Mouse (Mus musculus) liver, postnatal 0 days (tissue): ENCODE results near the gene Lmna.

Experiments used
- CTCF ChIP-seq: sonication (generic); IDR thresholded peaks from 2 replicates; pipeline ENCODE4 v1.5.1; 2016; ENCODE audit warnings: antibody characterized with exemption, low read depth
- EP300 ChIP-seq: IDR thresholded peaks from 2 replicates; pipeline ENCODE4 v1.6.1; 2016; ENCODE audit warnings: antibody characterized with exemption, low read depth, mild to moderate bottlenecking

DNA sequence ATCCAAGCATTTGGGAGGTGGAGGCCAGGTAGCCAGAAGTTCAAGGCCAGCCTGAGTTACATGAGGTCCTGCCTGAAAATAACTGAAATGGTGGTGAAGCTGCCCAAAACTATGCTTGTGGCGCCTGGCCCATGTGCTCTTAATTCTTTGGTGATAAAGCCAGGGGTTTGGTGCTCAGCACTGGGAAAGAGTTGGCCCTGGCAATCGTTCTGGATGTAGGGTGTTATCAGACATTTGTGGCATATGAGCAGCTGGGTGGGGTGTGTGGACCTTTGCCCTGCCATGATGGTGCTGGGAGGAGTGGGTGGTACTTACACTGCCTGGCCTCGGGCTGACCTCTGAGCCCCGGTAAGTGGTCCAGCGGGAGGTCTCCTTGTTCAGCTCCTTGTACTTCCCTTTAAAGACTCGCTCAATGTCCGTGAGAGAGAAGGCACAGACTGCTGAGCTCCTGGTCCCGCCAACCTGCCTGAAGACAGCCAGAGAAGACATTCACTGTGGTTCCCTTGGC lies 62.0 kb downstream of the Lmna start:
- TF ChIP-seq CTCF (no peak), EP300 (no peak)
